Mouse (Mus musculus) heart, adult 2 months (tissue): ENCODE measurements at regions not wholly inside any gene's neighbourhood (a gene's known extent, or its start where the extent isn't known, plus 50 kb on each side); places are given as distances from the start of the nearest gene placed in this dataset.

Source experiments
- DNase-seq, 2 experiments: peaks; one replicate each; pipeline ENCODE4 v3.0.0; 2021
- H3K27ac ChIP-seq: fragments of 200-600 bp; 2 replicates; pipeline ENCODE4 v1.8.1; 2022
- H3K27me3 ChIP-seq: fragments of 200-500 bp; 2 replicates; pipeline ENCODE4 v1.6.1; 2012; ENCODE audit warnings: mild to moderate bottlenecking, low read length, inconsistent platforms, mixed read lengths; ENCODE audit not compliant: control insufficient read depth, insufficient read depth
- H3K36me3 ChIP-seq: fragments of 200-500 bp; 2 replicates; pipeline ENCODE4 v1.6.1; 2012; ENCODE audit warnings: low read length, inconsistent platforms; ENCODE audit not compliant: control insufficient read depth, insufficient read depth
- H3K4me1 ChIP-seq: fragments of 200-500 bp; 2 replicates; pipeline ENCODE4 v1.6.1; 2011; ENCODE audit warnings: low read length; ENCODE audit not compliant: control insufficient read depth, insufficient read depth
- H3K4me3 ChIP-seq: fragments of 200-600 bp; 2 replicates; pipeline ENCODE4 v1.8.1; 2022
- H3K79me2 ChIP-seq: fragments of 200-500 bp; replicated peaks from 2 replicates; pipeline ENCODE4 v1.6.1; 2012; ENCODE audit warnings: mild to moderate bottlenecking, inconsistent platforms, low read length, moderate library complexity, mixed read lengths; ENCODE audit not compliant: control insufficient read depth, insufficient read depth
- H3K9ac ChIP-seq: fragments of 200-500 bp; 2 replicates; pipeline ENCODE4 v1.6.1; 2012; ENCODE audit warnings: low read depth, mild to moderate bottlenecking, control low read depth, inconsistent platforms, low read length, mixed read lengths
- CTCF ChIP-seq: fragments of 200-600 bp; IDR thresholded peaks from 2 replicates; pipeline ENCODE4 v1.8.1; 2022; ENCODE audit warnings: antibody characterized with exemption, mild to moderate bottlenecking, moderate library complexity
- EP300 ChIP-seq: fragments of 200-500 bp; IDR thresholded peaks from 2 replicates; pipeline ENCODE4 v1.6.1; 2011; ENCODE audit warnings: low read depth, low read length, control low read depth; ENCODE audit not compliant: insufficient read depth
- POLR2A ChIP-seq: fragments of 200-500 bp; IDR thresholded peaks from 2 replicates; pipeline ENCODE4 v1.6.1; 2011; ENCODE audit warnings: mild to moderate bottlenecking, low read depth, low read length, control low read depth; ENCODE audit not compliant: insufficient read depth
- WGBS: fragments of 180-500 bp; shearing (Covaris S2); methylation state at CpG from one replicate; pipeline ENCODE4 v1.1.7; 2018; 5-methylcytosine and 5-hydroxymethylcytosine counted together
- intact Hi-C: fragments of 180-260 bp; cut with DNase I; formaldehyde crosslinking; loops from one replicate; pipeline ENCODE4 v1.15.1; 2025

DNA sequence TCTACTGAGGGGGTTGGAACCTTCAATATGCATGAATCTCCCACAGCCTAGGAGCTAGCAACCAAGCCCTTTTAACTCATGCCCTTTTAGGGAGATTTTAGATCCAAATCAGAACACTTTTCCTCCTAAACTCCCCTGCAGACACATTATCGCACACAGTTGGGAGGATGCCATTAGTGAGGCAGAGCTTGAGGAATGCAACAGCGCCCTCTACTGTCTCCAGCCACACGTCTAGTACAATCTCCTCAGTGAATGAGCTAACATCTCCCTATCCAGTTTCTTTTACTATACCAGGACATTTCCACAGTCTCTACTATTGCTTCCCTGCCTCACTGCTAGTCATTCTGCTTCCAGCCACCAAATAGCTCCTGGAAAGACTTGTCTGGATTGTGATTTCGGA is 59.3 kb downstream of the 1700080O16Rik start:
- H3K9ac ChIP-seq: no peak overlapping the region
- H3K4me1 ChIP-seq: no peaks in the 10 kb centered on the region
- no peaks in the 10 kb centered on the region for H3K79me2 ChIP-seq
- peak; percentile 28 to 51 for DNase-seq
- intact Hi-C loops: loop anchor here (2.0 to 5.0 kb wide), 4 partner anchors 146 to 516 kb away; no protein-coding TSS in a partner anchor
- H3K27me3 ChIP-seq: no peaks in the 10 kb centered on the region
- no peak overlapping the region for H3K4me3 ChIP-seq
- 14% methylated on average over 4 of the region's 4 CpGs for WGBS
- TF ChIP-seq EP300: no peak
- peak; percentile 82 for TF ChIP-seq CTCF
- H3K27ac ChIP-seq: no peak overlapping the region
- no peaks in the 10 kb centered on the region for H3K36me3 ChIP-seq

DNA sequence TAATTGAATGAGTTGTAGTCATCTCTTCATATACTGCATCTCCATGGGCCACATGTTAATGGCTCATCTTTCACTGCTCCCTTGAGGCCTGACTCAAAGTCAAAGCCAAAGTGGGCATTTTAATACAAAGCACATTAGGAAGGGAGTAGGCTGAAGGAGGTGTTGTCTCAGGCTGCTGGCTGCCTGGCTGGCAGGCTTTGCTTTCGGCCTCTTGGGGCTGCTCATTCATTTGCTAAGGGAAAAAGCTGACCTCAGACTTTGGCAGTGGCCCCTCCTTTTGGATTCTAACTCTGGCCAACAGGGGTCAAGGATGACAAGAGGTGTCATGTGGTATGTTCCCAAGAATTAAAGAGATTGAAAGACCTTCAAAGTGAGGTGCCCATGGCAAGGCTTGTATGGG is 61.0 kb downstream of the 1700080O16Rik start:
- no peak overlapping the region for H3K27ac ChIP-seq
- H3K4me3 ChIP-seq: no peak overlapping the region
- H3K9ac ChIP-seq: no peak overlapping the region
- no peaks in the 10 kb centered on the region for H3K79me2 ChIP-seq
- DNase-seq: peak in 1 of 2 experiments; percentile 2
- TF ChIP-seq CTCF (no peak), EP300 (no peak), POLR2A (no peak)
- H3K27me3 ChIP-seq: no peaks in the 10 kb centered on the region
- no peaks in the 10 kb centered on the region for H3K4me1 ChIP-seq
- intact Hi-C loops: loop anchor here (5.0 kb wide), 2 partner anchors 184 to 461 kb away; no protein-coding TSS in a partner anchor
- H3K36me3 ChIP-seq: no peaks in the 10 kb centered on the region
- WGBS: 47% methylated on average over 1 of the region's 1 CpGs

DNA sequence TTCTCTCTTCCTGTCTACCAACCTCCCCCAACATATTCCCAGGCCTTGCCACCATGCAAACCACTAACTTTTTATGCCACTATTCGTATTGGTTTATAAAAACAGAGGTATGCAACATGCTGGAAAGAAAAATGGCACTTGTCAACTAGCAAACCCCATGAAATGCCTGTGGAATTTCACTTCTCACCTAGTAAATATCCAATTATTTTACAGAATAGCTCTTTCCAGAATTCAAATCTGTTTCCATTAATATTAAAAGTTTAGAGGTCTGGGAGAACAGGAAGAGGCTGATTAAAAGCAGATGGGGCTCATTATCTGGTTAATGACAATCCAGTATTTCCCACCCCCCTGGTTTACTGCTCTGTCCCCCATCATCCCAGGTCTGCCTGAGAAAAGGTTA is 62.0 kb downstream of the 1700080O16Rik start:
- intact Hi-C loops: loop anchor here (5.0 kb wide), 2 partner anchors 183 to 462 kb away; no protein-coding TSS in a partner anchor
- Histone ChIP-seq H3K4me3 (no peak overlapping the region), H3K27ac (no peak overlapping the region), H3K9ac (no peak overlapping the region), H3K36me3 (no peaks in the 10 kb centered on the region), H3K4me1 (no peaks in the 10 kb centered on the region), H3K27me3 (no peaks in the 10 kb centered on the region), H3K79me2 (no peaks in the 10 kb centered on the region)
- 61% methylated on average over 1 of the region's 1 CpGs for WGBS
- TF ChIP-seq EP300 (no peak), POLR2A (no peak), CTCF (no peak)
- DNase-seq: no peak

DNA sequence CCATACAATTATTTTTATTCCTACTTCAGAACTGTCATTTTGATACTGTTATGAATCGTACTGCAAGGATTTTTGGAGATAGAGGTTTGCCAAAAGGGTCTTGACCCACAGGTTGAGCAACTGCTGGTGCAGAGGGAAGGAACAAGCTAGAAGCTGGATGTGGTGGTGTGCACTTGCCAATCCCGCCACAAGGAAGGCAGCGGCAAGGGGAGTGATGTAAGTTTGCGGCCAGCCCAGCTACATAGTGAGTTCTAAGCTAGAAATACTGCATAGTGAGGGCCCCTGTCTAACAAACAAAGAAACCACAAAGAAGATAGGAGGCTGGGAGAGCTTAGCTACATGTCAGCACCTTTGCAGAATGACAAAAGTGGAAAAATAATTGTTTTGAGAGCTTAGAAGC is 74.1 kb downstream of the 1700080O16Rik start:
- H3K4me1 ChIP-seq: no peaks in the 10 kb centered on the region
- WGBS: 76% methylated on average over 4 of the region's 4 CpGs
- intact Hi-C loops: no loop called here

DNA sequence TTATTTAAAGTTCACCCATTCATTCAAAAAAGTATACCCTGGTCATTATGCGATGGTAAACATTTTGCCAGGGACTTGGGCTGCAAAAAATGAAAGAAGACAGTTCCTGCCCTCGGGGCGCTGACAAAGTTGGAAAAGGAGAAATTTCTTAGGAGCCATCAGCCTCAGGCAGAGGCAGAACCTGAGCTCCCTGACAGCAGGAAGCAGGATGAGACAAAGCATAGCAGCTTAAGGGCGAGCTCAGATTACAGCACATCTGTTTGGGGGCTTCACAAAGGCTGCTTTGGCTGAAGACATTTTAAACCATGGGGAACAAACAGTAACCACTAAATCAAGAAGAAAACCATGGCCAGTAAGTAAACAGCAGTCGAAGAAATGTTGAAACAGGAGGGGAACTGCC is 75.5 kb downstream of the 1700080O16Rik start:
- Histone ChIP-seq H3K9ac (no peak overlapping the region), H3K27ac (no peak overlapping the region), H3K79me2 (no peaks in the 10 kb centered on the region), H3K36me3 (no peaks in the 10 kb centered on the region), H3K4me1 (no peaks in the 10 kb centered on the region), H3K27me3 (no peaks in the 10 kb centered on the region), H3K4me3 (no peak overlapping the region)
- 32% methylated on average over 5 of the region's 5 CpGs for WGBS
- DNase-seq: no peak
- TF ChIP-seq POLR2A (no peak), EP300 (no peak), CTCF (no peak)
- intact Hi-C loops: no loop called here

More for the DNA sequence above, 74.1 kb downstream of the 1700080O16Rik start:
- Histone ChIP-seq H3K79me2 (no peaks in the 10 kb centered on the region), H3K36me3 (no peaks in the 10 kb centered on the region), H3K9ac (no peak overlapping the region), H3K4me3 (no peak overlapping the region), H3K27ac (no peak overlapping the region), H3K27me3 (no peaks in the 10 kb centered on the region)
- no peak for DNase-seq
- no peak for TF ChIP-seq EP300
- TF ChIP-seq CTCF: no peak
- no peak for TF ChIP-seq POLR2A

DNA sequence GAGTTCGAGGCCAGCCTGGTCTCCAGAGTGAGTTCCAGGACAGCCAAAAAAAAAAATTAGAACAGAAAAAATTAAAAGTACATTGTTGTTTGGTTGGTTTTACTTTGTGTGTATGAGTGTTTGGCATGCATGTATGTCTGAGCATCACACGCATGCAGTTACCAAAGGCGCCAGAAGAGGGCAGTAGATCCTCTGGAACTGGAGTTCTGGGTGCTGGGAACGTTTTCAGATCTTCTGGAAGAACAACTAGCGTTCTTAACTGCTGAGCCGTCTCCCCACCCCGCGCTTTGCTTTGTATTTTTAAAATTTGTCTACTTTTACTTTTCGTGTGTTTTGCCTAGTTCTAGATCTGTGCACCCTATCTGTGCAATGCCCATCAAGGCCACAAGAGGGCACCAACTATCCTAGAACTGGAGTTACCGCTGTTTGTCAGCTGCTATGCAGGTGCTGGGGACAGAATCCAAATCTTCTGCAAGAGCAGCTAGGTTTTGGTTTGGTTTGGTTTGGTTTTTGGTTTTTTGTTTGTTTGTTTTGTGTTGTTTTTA is 76.9 kb downstream of the 1700080O16Rik start:
- H3K27ac ChIP-seq: no peak overlapping the region
- no peaks in the 10 kb centered on the region for H3K4me1 ChIP-seq
- TF ChIP-seq CTCF (peak; percentile 60), EP300 (no peak)
- DNase-seq: no peak
- no peak overlapping the region for H3K9ac ChIP-seq
- no peaks in the 10 kb centered on the region for H3K27me3 ChIP-seq
- no peaks in the 10 kb centered on the region for H3K36me3 ChIP-seq
- 77% methylated on average over 10 of the region's 10 CpGs for WGBS
- H3K4me3 ChIP-seq: no peak overlapping the region
- H3K79me2 ChIP-seq: no peaks in the 10 kb centered on the region
- intact Hi-C loops: no loop called here

DNA sequence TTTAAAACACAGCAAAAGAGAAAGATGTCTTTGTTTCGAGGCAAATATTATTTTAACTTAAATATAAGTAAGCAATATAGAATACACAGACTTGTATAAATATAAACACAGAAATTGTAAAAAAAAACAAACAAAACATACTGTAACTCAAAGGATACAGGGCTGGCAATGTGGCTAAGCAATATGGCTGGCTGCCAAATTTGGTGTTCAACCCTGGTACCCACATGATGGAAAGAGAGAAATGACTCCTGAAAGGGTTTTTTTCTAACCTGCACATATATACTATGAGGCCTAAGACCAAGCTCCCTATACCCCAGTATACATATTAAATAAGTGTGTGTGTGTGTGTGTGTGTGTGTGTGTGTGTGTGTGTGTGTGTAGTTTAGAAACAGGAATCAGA is 79.9 kb downstream of the 1700080O16Rik start:
- Histone ChIP-seq H3K79me2 (no peaks in the 10 kb centered on the region), H3K27me3 (no peaks in the 10 kb centered on the region), H3K36me3 (no peaks in the 10 kb centered on the region), H3K9ac (no peak overlapping the region), H3K27ac (no peak overlapping the region), H3K4me1 (no peaks in the 10 kb centered on the region), H3K4me3 (no peak overlapping the region)
- no peak for TF ChIP-seq EP300
- no peak for DNase-seq
- WGBS: 65% methylated on average over 1 of the region's 1 CpGs
- intact Hi-C loops: no loop called here
